Mouse (Mus musculus) C2C12 (cell line): Measurements from ENCODE around the gene Il9r. TPM values are rescaled to one million over a fixed set of nuclear protein-coding genes. Genes with fewer than 3 reads are reported as not detected.

ENCODE experiments used
- H3K27me3 ChIP-seq: one replicate; pipeline ENCODE4 v1.6.1; 2011; ENCODE audit not compliant: control insufficient read depth, insufficient read depth, insufficient read length
- H3K36me3 ChIP-seq: one replicate; pipeline ENCODE4 v1.6.1; 2011; ENCODE audit not compliant: control insufficient read depth, insufficient read depth
- H3K4me3 ChIP-seq: one replicate; pipeline ENCODE4 v1.5.1; 2011; ENCODE audit warnings: mild to moderate bottlenecking, control low read depth; ENCODE audit not compliant: poor library complexity, insufficient read depth, severe bottlenecking
- H3K79me2 ChIP-seq: one replicate; pipeline ENCODE4 v1.6.1; 2011; ENCODE audit not compliant: control insufficient read depth, insufficient read depth
- H3K79me3 ChIP-seq: one replicate; pipeline ENCODE4 v1.6.1; 2011; ENCODE audit warnings: low read depth, control low read depth
- H3ac ChIP-seq: one replicate; pipeline ENCODE3; 2011; ENCODE audit warnings: low read depth; ENCODE audit not compliant: control insufficient read depth, insufficient read length
- CEBPB ChIP-seq: IDR thresholded peaks from one replicate; pipeline ENCODE4 v1.6.1; 2011; ENCODE audit warnings: low read depth, mild to moderate bottlenecking, control low read depth, moderate library complexity
- CTCF ChIP-seq: IDR thresholded peaks from one replicate; pipeline ENCODE4 v1.5.1; 2011; ENCODE audit not compliant: control insufficient read depth, insufficient read depth, insufficient read length
- FOSL1 ChIP-seq: IDR thresholded peaks from one replicate; pipeline ENCODE4 v1.8.0; 2011; ENCODE audit warnings: mild to moderate bottlenecking, low read length; ENCODE audit not compliant: poor library complexity, insufficient read depth, severe bottlenecking
- MAX ChIP-seq: IDR thresholded peaks from one replicate; pipeline ENCODE4 v1.6.1; 2011; ENCODE audit warnings: mild to moderate bottlenecking, control low read depth
- MYOD1 ChIP-seq: IDR thresholded peaks from one replicate; pipeline ENCODE4 v1.6.1; 2011; ENCODE audit warnings: low read depth; ENCODE audit not compliant: control insufficient read depth, insufficient read length
- MYOG ChIP-seq: IDR thresholded peaks from one replicate; pipeline ENCODE4 v1.6.1; 2011; ENCODE audit not compliant: control insufficient read depth, insufficient read length; ENCODE audit errors: extremely low read depth
- USF1 ChIP-seq: IDR thresholded peaks from one replicate; pipeline ENCODE4 v1.6.1; 2011; ENCODE audit warnings: low read depth, mild to moderate bottlenecking, control low read depth, moderate library complexity
- polyA plus RNA-seq: library from polyadenylated mRNA; unstranded; fragments of >200 nt; fragmentation: generic; extraction: Trizol; gene quantifications from one replicate; pipeline ENCODE4 v1.2.1, GENCODE M21; 2012; ENCODE audit warnings: missing spikeins

Gene Il9r
- polyA plus RNA-seq, 1 experiment: not detected

- Histone ChIP-seq H3K27me3 (peaks cover 19% of the 10 kb centered on the region), H3K79me3 (no peaks in the 10 kb centered on the region), H3K4me3 (no peak overlapping the region), H3ac (no peak overlapping the region), H3K79me2 (no peaks in the 10 kb centered on the region), H3K36me3 (no peaks in the 10 kb centered on the region)
- TF ChIP-seq MYOD1: no peak
- no peak for TF ChIP-seq CEBPB
- no peak for TF ChIP-seq MYOG
- no peak for TF ChIP-seq MAX
- TF ChIP-seq FOSL1: no peak
- TF ChIP-seq CTCF: no peak
- no peak for TF ChIP-seq USF1
Observed at GRCm38 (mm10) chr11:32156854-32157630, 43.0 kb downstream of the Il9r start.

GRCm38 (mm10) chr11:32153216-32153615, 46.9 kb downstream of the Il9r start:
- Histone ChIP-seq H3K4me3 (no peak overlapping the region), H3ac (no peak overlapping the region), H3K27me3 (peaks cover 21% of the 10 kb centered on the region), H3K79me2 (no peaks in the 10 kb centered on the region), H3K36me3 (no peaks in the 10 kb centered on the region), H3K79me3 (no peaks in the 10 kb centered on the region)
- no peak for TF ChIP-seq CTCF

GRCm38 (mm10) chr11:32152814-32153213, 47.3 kb downstream of the Il9r start:
- H3K27me3 ChIP-seq: peaks cover 21% of the 10 kb centered on the region
- TF ChIP-seq FOSL1 (no peak), USF1 (no peak), CTCF (no peak), MAX (no peak), CEBPB (no peak), MYOG (no peak)
- H3K36me3 ChIP-seq: no peaks in the 10 kb centered on the region
- no peak overlapping the region for H3ac ChIP-seq
- H3K79me3 ChIP-seq: no peaks in the 10 kb centered on the region
- H3K79me2 ChIP-seq: no peaks in the 10 kb centered on the region
- H3K4me3 ChIP-seq: no peak overlapping the region

- H3ac ChIP-seq: no peak overlapping the region
Observed at GRCm38 (mm10) chr11:32151243-32151642, 48.8 kb downstream of the Il9r start.

GRCm38 (mm10) chr11:32149605-32150004, 50.5 kb downstream of the Il9r start:
- Histone ChIP-seq H3K4me3 (no peak overlapping the region), H3K27me3 (peaks cover 21% of the 10 kb centered on the region), H3K79me3 (no peaks in the 10 kb centered on the region), H3K79me2 (no peaks in the 10 kb centered on the region), H3K36me3 (no peaks in the 10 kb centered on the region), H3ac (no peak overlapping the region)
- TF ChIP-seq MYOG (no peak), MAX (no peak), CTCF (no peak), CEBPB (no peak)

More at GRCm38 (mm10) chr11:32151243-32151642, 48.8 kb downstream of the Il9r start:
- H3K79me2 ChIP-seq: no peaks in the 10 kb centered on the region
- H3K27me3 ChIP-seq: peaks cover 21% of the 10 kb centered on the region
- H3K36me3 ChIP-seq: no peaks in the 10 kb centered on the region
- no peak overlapping the region for H3K4me3 ChIP-seq
- H3K79me3 ChIP-seq: no peaks in the 10 kb centered on the region
- TF ChIP-seq MAX (no peak), FOSL1 (no peak), USF1 (no peak), CEBPB (no peak), CTCF (no peak), MYOG (no peak), MYOD1 (no peak)

DNA sequence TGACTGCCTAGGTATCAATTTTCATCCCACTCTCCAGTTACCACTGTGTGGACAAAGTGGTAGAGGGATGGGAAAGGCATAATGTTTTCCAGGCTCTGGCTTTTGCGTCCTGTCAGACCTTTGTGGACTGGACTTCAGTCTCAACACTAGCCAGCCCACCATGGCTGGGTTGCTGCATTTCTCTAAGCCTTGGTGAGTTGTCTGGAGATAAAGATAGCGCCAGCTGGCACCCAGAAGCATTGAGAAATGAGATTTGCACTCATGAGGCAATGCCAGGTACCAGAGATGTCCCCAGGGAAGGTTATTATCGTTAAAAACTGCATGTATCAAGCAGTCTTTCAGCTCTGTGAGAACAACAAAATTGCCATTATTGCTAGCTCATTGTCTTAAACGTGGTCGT, 57.3 kb downstream of the Il9r start:
- TF ChIP-seq CEBPB (no peak), MYOG (no peak), MAX (no peak), FOSL1 (no peak), USF1 (no peak), CTCF (no peak), MYOD1 (no peak)
- H3K27me3 ChIP-seq: peaks cover 12% of the 10 kb centered on the region
- H3ac ChIP-seq: no peak overlapping the region
- no peaks in the 10 kb centered on the region for H3K79me3 ChIP-seq
- no peak overlapping the region for H3K4me3 ChIP-seq
- H3K36me3 ChIP-seq: no peaks in the 10 kb centered on the region
- no peaks in the 10 kb centered on the region for H3K79me2 ChIP-seq
